Mouse (Mus musculus): ENCODE results near the gene Gna12.

DNA sequence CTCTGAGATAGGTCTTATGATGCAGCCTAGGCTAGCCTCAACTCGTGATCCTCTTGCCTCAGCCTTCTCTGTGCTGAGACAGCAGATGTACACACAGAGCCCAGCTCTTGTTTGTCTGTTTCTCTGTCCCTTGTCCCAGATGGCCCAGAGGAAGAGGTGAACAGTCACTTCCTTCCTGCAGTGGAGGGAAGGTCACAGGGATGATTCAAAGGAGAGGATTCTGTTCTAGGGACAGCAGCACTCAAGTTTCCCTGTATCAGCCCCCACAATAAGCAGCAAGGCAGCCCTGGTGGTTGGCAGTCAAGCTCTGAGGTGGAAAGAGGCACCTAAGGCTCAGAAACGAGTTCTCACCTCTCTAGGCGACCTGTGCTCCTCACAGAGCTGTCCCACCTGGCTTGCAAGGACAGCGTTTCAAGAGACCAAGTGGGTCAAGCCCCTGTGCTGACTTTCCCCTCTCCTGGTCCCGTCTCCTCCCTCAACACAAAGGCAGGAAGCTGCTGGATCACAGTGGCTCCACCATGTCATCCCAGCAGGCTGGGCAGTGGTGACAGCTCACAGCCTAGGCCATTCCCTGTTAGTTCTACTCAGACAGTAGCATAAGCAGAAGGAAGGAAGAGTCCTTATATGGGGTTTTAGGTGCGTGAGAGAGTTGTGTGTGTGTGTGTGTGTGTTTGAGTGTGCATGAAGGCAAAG is 65.2 kb downstream of the Gna12 start:
- no peak for TF ChIP-seq CTCF (IDR thresholded peaks at IDR 0.05)
- peak; percentile 69; the same call in 1 of the 2 replicates for TF ChIP-seq EP300 (IDR thresholded peaks at IDR 0.05; ENCODE audit: insufficient read depth, low read depth, low read length)
- no peak for TF ChIP-seq POLR2A (IDR thresholded peaks at IDR 0.05; ENCODE audit: insufficient read depth, low read depth, low read length)

All from heart, adult 2 months (tissue).